ENCODE assay signal across 8 mouse cellular contexts in genomic region chr1:177702481-177703146, GRCm38 (mm10). TPM values are rescaled to one million over a fixed set of nuclear protein-coding genes. Genes with fewer than 3 reads are reported as not detected.
DNase-seq lines count a peak whose midpoint lies in the region; ATAC-seq lines count a peak whose summit lies in the region.

No protein-coding gene starts in this region.

- peak overlapping the region; percentile 44; the same call in 1 of the 2 replicates for H3K27ac ChIP-seq in hindbrain, embryonic 13.5 days

- H3K9ac ChIP-seq in hindbrain, embryonic 13.5 days: peak overlapping the region; percentile 69

- no peaks in the 10 kb centered on the region for H3K9me3 ChIP-seq in hindbrain, embryonic 13.5 days

- 0 out of 2 replicates have a peak, but pooled peaks cover 3% of the 10 kb centered on the region for H3K27me3 ChIP-seq in hindbrain, embryonic 13.5 days

- peak; percentile 83 for DNase-seq in R1 (ENCODE audit: low read depth, low spot score)
- DNase-seq in cerebellum, postnatal 14 days: peak; percentile 91 to 92
- peak; percentile 76 to 85 for DNase-seq in frontal cortex, postnatal 14 days (ENCODE audit: low spot score in 2 of 2)
- DNase-seq in left cerebral cortex, adult 11 months (ENCODE audit: low spot score): peak; percentile 64
- DNase-seq in lung, postnatal 36 days: peak; percentile 81
- DNase-seq in retina, embryonic 14.5 days (ENCODE audit: low spot score): peak; percentile 95
- DNase-seq in thymus, postnatal 36 days: peak; percentile 71

- WGBS in hindbrain, embryonic 13.5 days: 1% methylated on average over 15 of the region's 15 CpGs

- ATAC-seq in hindbrain, embryonic 13.5 days (ENCODE audit: low FRiP score): peak; percentile 91

- H3K4me3 ChIP-seq in hindbrain, embryonic 13.5 days: peak overlapping the region; percentile 43

- peaks cover 5% of the 10 kb centered on the region for H3K4me1 ChIP-seq in hindbrain, embryonic 13.5 days (replicated peaks)

- peak overlapping the region; percentile 77 for H3K4me2 ChIP-seq in hindbrain, embryonic 13.5 days

- H3K36me3 ChIP-seq in hindbrain, embryonic 13.5 days: no peaks in the 10 kb centered on the region

RNA-seq across cellular contexts. Expression of gene 1700016C15Rik, which starts 27.0 kb away (rescaled TPM):
- polyA plus RNA-seq in hindbrain, embryonic 13.5 days (2015; fragmentation: Nextera tagmentation; extraction: Ambion mirVana): 0.30 TPM in 1 of 2 replicates, not detected in the other

Comparison
In these comparisons a context has a peak if more than half of its experiments do, and no peak if none do; other contexts are left out.
1. Peak in every context shown above with its lines: DNase-seq, ATAC-seq, H3K4me3 ChIP-seq and H3K27ac ChIP-seq.